Mouse (Mus musculus): ENCODE results near the gene Car10.
"Not testable (repeated sequence)": the region's sequence is repeated elsewhere in the genome, so short reads cannot be mapped to it uniquely, and the experiment has no call there.

Gene Car10

DNA sequence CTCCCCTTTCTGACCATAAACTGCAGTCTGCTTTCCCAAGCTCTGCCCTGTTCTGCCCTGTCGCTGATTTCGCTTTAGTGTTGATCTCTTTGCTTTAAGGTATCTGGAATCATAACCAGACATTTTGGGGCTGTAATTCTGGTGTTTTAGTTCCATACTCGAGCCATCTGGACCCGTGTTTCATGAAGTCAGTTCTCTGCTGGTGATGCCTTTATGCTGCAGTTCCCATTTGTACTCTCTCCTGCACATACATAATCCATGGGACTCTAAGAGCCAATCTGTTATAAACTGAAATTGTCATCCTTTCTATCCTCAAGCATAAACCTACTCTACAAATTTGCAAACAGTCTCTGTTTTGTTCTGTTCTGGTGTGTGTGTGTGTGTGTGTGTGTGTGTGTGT, 293.3 kb downstream of the Car10 start:
- DNase-seq (ENCODE audit: inconsistent ontology term) = no peak

GRCm38 (mm10) chr11:93393371-93393770, 295.5 kb downstream of the Car10 start:
- not testable (repeated sequence) for DNase-seq (ENCODE audit: inconsistent ontology term)

GRCm38 (mm10) chr11:93396356-93396755, 298.5 kb downstream of the Car10 start:
- no peak for DNase-seq (ENCODE audit: inconsistent ontology term)

GRCm38 (mm10) chr11:93401167-93401566, 303.3 kb downstream of the Car10 start:
- DNase-seq (ENCODE audit: inconsistent ontology term) = not testable (repeated sequence)

- no peak for DNase-seq (ENCODE audit: inconsistent ontology term)
Measured at GRCm38 (mm10) chr11:93407981-93408380, 310.2 kb downstream of the Car10 start.

DNA sequence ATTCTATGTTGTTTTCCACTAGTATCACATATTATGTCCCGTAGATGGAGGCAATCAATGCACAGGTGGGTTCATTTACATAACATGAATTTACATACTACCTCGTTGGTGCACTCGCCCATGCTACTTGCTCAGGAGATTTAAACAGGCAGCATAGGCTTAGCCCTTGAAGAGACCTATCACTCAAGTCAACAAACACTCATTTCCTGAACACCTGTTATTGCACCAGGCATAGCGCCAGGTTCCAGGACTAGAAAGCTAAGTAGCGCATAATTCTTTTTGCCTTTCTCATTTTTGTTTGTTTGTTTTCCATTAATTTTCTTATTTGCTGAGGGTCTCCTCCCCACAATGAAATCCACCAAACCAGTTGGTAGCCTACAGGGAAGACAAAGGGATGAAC, 333.7 kb downstream of the Car10 start:
- no peak for DNase-seq (ENCODE audit: inconsistent ontology term)

DNA sequence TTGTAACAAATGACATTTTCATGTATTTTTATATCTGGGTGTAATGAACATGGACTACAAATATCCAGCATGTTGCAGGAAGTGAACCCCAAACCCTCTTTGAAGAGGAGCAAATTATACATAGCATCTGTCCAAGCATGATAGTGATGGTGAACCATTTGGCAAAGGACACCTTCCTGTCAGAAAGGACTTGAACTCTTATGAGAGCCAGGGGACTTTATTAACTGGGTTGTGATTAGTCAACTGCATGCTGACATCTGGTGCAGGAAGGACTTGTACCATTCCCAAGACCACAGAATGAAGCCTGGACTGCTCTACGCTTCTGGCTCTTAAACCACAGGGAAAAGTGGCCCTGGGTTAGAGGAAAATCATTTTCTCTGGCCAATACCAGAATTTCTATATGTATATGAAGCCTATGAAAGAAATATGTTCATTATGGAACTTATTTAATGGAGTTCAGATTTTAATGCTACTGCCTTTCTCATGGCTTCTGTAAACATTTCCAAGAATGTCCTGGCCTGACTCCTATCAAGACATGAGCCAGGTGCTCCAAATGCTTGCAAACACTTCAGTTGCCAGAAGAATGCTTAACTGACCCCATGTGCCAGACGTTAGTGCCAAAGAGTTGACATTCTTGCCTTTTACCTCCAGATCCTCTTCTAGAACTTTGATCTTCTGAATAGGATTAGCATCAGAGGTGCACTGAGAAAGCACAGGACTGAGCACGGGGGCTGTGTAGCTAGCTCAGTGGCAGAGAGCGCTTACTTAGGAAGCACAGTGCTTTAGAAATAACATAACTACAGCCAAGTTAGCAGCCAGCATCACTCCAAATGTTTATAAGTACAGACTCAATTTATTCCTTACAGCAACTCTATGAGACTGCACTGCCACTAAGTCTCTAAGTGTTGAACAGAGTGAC, 337.4 kb downstream of the Car10 start:
- no peak for DNase-seq (ENCODE audit: inconsistent ontology term)

DNA sequence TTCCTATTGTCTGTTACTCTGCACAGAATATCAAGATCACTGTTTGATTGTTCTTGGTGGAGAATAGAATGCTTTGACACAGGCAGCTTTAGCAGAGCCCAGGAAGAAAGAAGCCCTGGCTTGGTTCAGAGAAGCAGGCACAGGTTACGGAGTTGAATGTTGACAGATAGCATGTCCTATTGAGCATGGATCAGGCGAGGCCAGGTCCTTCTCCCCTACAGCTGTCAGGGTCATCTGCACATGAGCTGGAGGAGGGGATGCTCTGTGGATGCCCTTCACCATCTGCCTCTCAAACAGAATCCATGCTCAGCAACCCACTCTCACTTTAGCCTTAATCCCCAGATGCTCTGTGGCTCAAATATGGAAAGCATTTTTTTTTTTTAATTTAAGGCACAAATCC, 339.1 kb downstream of the Car10 start:
- DNase-seq (ENCODE audit: inconsistent ontology term) = no peak

- DNase-seq (ENCODE audit: inconsistent ontology term) = peak; percentile 54
Measured at GRCm38 (mm10) chr11:93440466-93440865, 342.6 kb downstream of the Car10 start.

DNA sequence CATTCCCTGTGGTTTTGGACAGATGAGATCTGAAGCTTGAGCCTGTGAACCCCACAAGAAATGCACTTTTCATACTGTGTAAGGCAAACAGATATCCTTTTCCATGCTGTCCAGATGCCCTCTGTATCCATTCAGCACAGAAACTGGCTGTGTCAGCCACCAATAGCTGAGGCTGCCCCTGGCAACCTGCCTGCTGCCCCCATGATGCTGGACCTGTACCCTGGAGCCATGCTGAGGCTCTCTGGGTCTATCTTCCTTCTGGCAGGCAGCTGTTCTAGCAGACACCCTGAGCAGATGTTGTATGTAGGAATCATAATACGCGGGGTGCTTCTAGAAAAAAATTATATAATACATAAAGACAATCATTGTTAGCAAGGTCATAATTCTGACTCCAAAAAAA, 345.9 kb downstream of the Car10 start:
- DNase-seq (ENCODE audit: inconsistent ontology term) = no peak

DNA sequence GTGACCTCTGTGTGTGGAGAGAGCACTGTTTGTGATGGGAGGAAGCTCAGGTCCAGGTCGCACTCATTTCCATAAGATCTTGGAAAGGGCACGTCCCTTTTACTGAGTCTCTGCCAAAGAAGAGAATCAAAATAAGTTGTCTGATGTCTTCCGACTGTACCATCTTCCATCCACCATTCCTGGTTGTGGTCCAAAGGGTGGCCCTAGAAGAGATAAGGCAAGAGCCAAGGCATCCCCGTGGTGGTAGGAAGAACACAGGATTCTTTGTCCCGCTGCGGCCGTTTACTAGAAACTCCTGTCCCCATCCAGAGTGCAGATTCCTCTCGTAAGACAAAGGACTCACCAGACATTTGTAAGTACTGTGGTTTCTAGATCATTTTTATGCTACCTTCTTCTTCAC, 346.9 kb downstream of the Car10 start:
- DNase-seq (ENCODE audit: inconsistent ontology term) = no peak

- DNase-seq (ENCODE audit: inconsistent ontology term) = no peak
Measured at GRCm38 (mm10) chr11:93447566-93447965, 349.7 kb downstream of the Car10 start.

DNA sequence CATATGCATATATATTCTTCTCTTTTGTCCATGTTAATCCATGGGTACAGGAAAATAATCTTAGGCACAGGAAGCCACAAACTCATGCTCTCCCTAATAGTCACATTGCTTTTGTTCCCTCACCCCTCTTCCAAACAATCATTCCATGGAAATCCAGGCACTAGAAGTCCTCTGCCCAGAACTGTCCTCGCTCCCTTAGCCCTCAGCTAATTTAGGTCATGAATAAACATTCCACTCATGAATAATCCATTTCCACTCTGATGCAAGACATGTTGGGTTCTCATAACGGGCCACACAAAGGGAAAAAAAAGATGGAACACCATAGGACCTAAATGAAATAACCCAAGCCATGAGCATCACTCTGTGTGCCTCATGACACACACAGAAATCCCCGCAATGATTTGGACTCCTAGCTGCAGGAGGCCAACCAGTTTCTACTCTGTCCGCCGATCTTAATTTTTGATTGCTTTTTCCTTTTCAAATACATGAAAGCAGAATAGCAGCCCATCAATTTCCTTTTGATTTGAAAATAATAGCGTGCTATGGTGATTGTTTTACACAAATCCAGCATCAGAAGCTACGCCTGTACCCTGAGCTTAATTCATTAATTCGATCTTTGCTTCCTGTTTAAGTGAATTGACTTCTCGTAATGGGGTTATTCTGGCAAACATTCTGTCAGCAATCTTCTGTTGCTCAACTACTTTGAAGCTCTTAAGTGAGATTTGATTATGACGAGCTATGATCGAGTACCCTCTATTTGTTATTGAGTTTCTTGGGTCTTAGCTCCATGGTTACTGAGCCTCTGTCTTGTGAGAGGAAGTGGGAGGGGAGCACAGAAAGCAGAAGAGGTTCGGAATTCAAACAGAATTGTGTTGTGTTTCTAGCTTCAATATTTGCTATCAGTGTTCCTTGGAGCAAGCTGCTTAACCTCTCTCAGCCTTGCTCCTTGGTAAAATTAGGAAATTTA, 350.7 kb downstream of the Car10 start:
- DNase-seq (ENCODE audit: inconsistent ontology term) = no peak

DNA sequence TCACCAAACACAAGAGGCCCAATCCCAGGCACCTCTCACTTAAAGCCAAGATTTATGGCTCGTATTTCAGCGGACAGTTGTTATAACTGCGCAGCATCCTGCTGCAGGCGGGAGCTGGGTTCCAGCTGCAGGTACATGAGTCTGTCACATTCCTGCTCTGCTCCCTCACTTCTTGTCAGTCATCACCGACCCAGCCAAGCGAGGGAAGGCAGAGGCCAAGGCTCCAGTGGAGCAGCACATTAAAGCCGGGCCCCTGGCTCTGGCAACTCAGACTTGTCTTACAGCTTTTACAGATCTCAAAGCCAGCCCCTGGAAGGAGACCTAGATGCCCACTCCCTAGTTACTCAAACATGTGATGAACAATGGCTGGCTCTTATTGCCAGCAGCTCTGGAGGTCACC, 352.7 kb downstream of the Car10 start:
- no peak for DNase-seq (ENCODE audit: inconsistent ontology term)

DNA sequence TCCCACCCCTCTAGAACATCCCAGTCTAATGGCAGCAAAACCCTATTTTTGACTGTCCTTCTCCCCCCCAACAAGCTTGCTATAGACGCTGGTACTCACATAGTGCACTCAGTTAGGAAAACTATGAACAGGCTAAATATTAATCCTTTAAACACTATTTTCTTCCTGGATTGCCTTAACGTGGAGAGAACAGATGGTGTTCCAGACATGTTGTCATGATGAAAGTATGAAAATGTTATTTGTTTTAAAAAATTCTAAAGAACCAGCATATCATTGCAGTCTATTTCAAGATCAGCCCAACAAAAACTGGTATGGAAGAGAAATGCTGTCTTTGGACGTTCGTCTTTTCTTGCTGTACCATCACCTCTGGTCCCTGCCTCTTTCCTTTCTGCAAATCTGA, 368.4 kb downstream of the Car10 start:
- DNase-seq (ENCODE audit: inconsistent ontology term) = no peak

DNA sequence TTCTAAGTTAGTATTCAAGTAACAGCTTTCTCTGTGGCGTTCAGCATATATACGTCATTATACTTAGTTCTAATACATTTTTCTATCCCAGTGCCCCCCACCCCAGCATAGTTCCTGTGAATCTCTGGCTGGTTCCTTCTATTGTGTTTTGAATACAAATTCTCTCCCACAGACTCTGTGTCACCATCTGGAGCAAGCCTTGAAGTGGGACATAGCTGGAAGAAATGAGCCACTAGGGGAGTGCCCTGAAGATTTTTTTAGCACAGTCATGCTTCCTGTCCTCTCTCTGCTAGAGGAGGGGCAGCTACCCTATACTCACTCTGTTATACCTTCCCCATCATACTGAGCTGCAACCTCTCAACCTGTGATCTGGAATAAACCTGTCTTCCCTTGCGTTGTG, 369.9 kb downstream of the Car10 start:
- no peak for DNase-seq (ENCODE audit: inconsistent ontology term)

- peak; percentile 55 for DNase-seq (ENCODE audit: inconsistent ontology term)
Measured at GRCm38 (mm10) chr11:93470771-93471170, 372.9 kb downstream of the Car10 start.

- DNase-seq (ENCODE audit: inconsistent ontology term) = peak; percentile 84
Measured at GRCm38 (mm10) chr11:93471573-93472179, 373.8 kb downstream of the Car10 start.

DNA sequence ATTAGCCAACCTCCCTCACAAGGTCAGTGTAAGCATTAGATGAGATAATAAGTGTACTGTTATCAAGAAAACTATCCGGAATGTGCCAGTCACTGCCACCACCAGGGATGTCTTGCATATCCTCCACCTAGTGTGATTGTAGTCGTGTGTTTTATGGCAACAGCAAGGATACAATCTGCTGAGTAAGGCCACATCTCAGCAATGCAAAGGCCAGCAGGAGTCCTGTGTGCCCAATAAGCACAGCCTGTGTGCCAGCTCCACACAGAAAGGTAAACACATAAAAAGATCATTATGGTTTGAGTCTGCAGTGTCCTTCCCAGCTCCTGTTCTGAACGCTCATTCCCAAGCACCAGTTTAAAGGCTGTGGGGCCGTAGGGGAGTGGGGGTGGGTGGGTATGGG, 386.8 kb downstream of the Car10 start:
- DNase-seq (ENCODE audit: inconsistent ontology term) = no peak

DNA sequence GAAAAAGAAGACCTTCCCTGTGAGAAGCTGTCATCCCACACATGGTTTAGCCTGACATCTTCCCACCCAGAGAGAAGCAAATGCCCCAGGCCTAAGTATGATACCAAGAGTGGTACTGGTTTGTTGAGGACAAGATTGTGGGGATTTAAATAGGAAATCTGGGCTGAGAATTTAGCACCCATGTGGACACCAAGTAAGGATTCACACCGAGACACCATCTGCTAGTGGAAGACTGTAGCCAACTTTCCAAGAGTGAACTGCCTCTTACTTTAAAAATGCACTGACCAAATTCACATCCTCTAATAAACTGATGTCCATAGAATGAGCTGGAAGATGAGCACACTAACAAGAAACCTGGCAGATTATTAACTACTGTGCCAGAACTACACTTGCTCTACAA, 389.2 kb downstream of the Car10 start:
- DNase-seq (ENCODE audit: inconsistent ontology term) = no peak

DNA sequence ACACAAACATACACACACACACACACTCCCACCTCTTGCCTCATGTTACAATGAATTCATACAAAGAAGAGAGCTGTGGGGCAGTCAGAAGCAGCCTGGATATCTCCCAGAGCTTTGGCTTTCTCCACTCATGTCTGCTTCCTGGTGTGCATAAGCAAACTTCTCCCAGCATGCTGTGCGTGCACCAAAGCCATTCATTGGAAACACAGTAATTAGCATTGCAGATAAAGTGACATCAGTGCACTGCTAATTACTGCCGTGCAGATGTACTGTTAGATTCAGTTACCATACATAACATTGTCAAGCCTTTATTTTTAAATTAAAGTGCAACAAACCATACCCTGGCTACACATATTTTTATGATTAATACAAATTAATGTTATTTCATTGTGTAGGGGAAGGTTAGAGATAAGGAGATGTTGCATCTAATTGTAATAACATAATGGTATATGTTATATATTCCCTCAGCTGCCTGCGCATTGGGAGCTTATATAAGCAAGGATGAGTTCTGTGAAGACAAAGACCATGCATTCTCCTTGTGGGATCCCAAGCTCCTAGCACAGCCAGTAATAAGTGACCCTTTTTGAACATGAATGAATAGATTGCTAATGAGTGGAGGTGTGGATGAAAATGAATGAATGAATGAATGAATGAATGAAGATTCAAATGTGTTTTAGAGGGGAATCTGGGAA, 390.2 kb downstream of the Car10 start:
- no peak for DNase-seq (ENCODE audit: inconsistent ontology term)

Data from Muller cell, postnatal 12 days (primary cell).